Mouse (Mus musculus): ENCODE data around the gene Vim. TPM values are rescaled to one million over a fixed set of nuclear protein-coding genes. Genes with fewer than 3 reads are reported as not detected.
A peak's percentile ranks its signal among the peaks of the same experiment; 100 is the strongest.

The Vim gene
- 2,775 TPM for polyA plus RNA-seq (2021)

- no peaks in the 10 kb centered on the region for H3K27me3 ChIP-seq
- in situ Hi-C loops (cut with MboI; ENCODE audit: low pct_unique_long_range_greater_than_20kb): loop anchor here (5.0 to 10.0 kb wide), 3 partner anchors 119 to 279 kb away; no protein-coding TSS in a partner anchor
- ATAC-seq (peak; percentile 71), DNase-seq (ENCODE audit: low read depth, low spot score) (peak; percentile 98)
- ChIA-PET POLR2A (interaction anchor here (0.8 to 1.6 kb wide), 5 partner anchors 17 to 279 kb away, joined by 3 to 11 read pairs (median 4); partner anchors contain the start of gene Trdmt1), CTCF (interaction anchor here (1.2 to 6.0 kb wide), 7 partner anchors 14 to 298 kb away, joined by 3 to 34 read pairs (median 5); partner anchors contain the start of gene Trdmt1)
- no peak for TF ChIP-seq CTCF (IDR thresholded peaks at IDR 0.05)
Measured at GRCm38 (mm10) chr2:13573408-13574065, at the start of gene Vim. Gene Vim, plus strand, starts transcription at chr2:13573927.

- TF ChIP-seq CTCF (IDR thresholded peaks at IDR 0.05): no peak
- POLR2A ChIA-PET: no interaction called here
- CTCF ChIA-PET: interaction anchor here (1.0 to 1.3 kb wide), 2 partner anchors 12 to 73 kb away, joined by 3 to 4 read pairs; no protein-coding TSS in a partner anchor
- DNase-seq (ENCODE audit: low read depth, low spot score) (no peak), ATAC-seq (no peak)
- in situ Hi-C loops (cut with MboI; ENCODE audit: low pct_unique_long_range_greater_than_20kb): no loop called here
- H3K27me3 ChIP-seq: no peaks in the 10 kb centered on the region
Measured at GRCm38 (mm10) chr2:13526205-13526604, 47.5 kb upstream of the Vim start.

- no peaks in the 10 kb centered on the region for H3K27me3 ChIP-seq
- TF ChIP-seq CTCF (IDR thresholded peaks at IDR 0.05): no peak
- CTCF ChIA-PET: interaction anchor here (0.8 to 1.3 kb wide), 2 partner anchors 11 to 74 kb away, joined by 3 to 4 read pairs; no protein-coding TSS in a partner anchor
- ATAC-seq (no peak), DNase-seq (ENCODE audit: low read depth, low spot score) (no peak)
- in situ Hi-C loops (cut with MboI; ENCODE audit: low pct_unique_long_range_greater_than_20kb): no loop called here
- POLR2A ChIA-PET: no interaction called here
Measured at GRCm38 (mm10) chr2:13527125-13527524, 46.6 kb upstream of the Vim start.

- TF ChIP-seq CTCF (IDR thresholded peaks at IDR 0.05): no peak
- H3K27me3 ChIP-seq: no peaks in the 10 kb centered on the region
- ChIA-PET POLR2A (no interaction called here), CTCF (interaction anchor here (0.8 to 1.3 kb wide), 2 partner anchors 10 to 75 kb away, joined by 3 to 4 read pairs; no protein-coding TSS in a partner anchor)
- DNase-seq (ENCODE audit: low read depth, low spot score): no peak
- no peak for ATAC-seq
- in situ Hi-C loops (cut with MboI; ENCODE audit: low pct_unique_long_range_greater_than_20kb): no loop called here
Measured at GRCm38 (mm10) chr2:13527531-13527930, 46.2 kb upstream of the Vim start.

- in situ Hi-C loops (cut with MboI; ENCODE audit: low pct_unique_long_range_greater_than_20kb): no loop called here
- POLR2A ChIA-PET: interaction anchor here (0.6 kb wide), 1 partner anchor 221 kb away, joined by 8 read pairs; no protein-coding TSS in a partner anchor
- no peaks in the 10 kb centered on the region for H3K27me3 ChIP-seq
- no peak for TF ChIP-seq CTCF (IDR thresholded peaks at IDR 0.05)
- CTCF ChIA-PET: interaction anchor here (1.7 kb wide), 2 partner anchors 8 to 235 kb away, joined by 4 to 6 read pairs; no protein-coding TSS in a partner anchor
- no peak for ATAC-seq
- no peak for DNase-seq (ENCODE audit: low read depth, low spot score)
Measured at GRCm38 (mm10) chr2:13529253-13529933, 44.3 kb upstream of the Vim start.

- in situ Hi-C loops (cut with MboI; ENCODE audit: low pct_unique_long_range_greater_than_20kb): no loop called here
- ChIA-PET POLR2A (interaction anchor here (0.7 kb wide), 1 partner anchor 122 kb away, joined by 4 read pairs; no protein-coding TSS in a partner anchor), CTCF (interaction anchor here (1.7 kb wide), 1 partner anchor 236 kb away, joined by 4 read pairs; no protein-coding TSS in a partner anchor)
- no peaks in the 10 kb centered on the region for H3K27me3 ChIP-seq
- no peak for DNase-seq (ENCODE audit: low read depth, low spot score)
- no peak for TF ChIP-seq CTCF (IDR thresholded peaks at IDR 0.05)
- ATAC-seq: no peak
Measured at GRCm38 (mm10) chr2:13530639-13531038, 43.1 kb upstream of the Vim start.

- ChIA-PET CTCF (interaction anchor here (0.9 to 2.5 kb wide), 6 partner anchors 8 to 252 kb away, joined by 3 to 8 read pairs (median 5); no protein-coding TSS in a partner anchor), POLR2A (no interaction called here)
- ATAC-seq (no peak), DNase-seq (ENCODE audit: low read depth, low spot score) (no peak)
- H3K27me3 ChIP-seq: no peaks in the 10 kb centered on the region
- peak; percentile 23 for TF ChIP-seq CTCF (IDR thresholded peaks at IDR 0.05)
- in situ Hi-C loops (cut with MboI; ENCODE audit: low pct_unique_long_range_greater_than_20kb): loop anchor here (5.0 kb wide), 1 partner anchor 239 kb away; no protein-coding TSS in a partner anchor
Measured at GRCm38 (mm10) chr2:13536747-13537146, 37.0 kb upstream of the Vim start.

GRCm38 (mm10) chr2:13537733-13538132 lies 36.0 kb upstream of the Vim start:
- H3K27me3 ChIP-seq: no peaks in the 10 kb centered on the region
- CTCF ChIA-PET: interaction anchor here (0.8 to 2.5 kb wide), 11 partner anchors 9 to 240 kb away, joined by 3 to 8 read pairs (median 3); no protein-coding TSS in a partner anchor
- TF ChIP-seq CTCF (IDR thresholded peaks at IDR 0.05): peak; percentile 56
- ATAC-seq: no peak
- DNase-seq (ENCODE audit: low read depth, low spot score): no peak
- in situ Hi-C loops (cut with MboI; ENCODE audit: low pct_unique_long_range_greater_than_20kb): loop anchor here (5.0 kb wide), 1 partner anchor 240 kb away; no protein-coding TSS in a partner anchor
- POLR2A ChIA-PET: interaction anchor here (1.3 kb wide), 1 partner anchor 37 kb away, joined by 4 read pairs; no protein-coding TSS in a partner anchor

GRCm38 (mm10) chr2:13538258-13538657 lies 35.5 kb upstream of the Vim start:
- ChIA-PET CTCF (interaction anchor here (0.8 to 2.5 kb wide), 11 partner anchors 9 to 257 kb away, joined by 3 to 8 read pairs (median 4); no protein-coding TSS in a partner anchor), POLR2A (interaction anchor here (1.3 kb wide), 1 partner anchor 36 kb away, joined by 4 read pairs; no protein-coding TSS in a partner anchor)
- in situ Hi-C loops (cut with MboI; ENCODE audit: low pct_unique_long_range_greater_than_20kb): loop anchor here (5.0 kb wide), 1 partner anchor 241 kb away; no protein-coding TSS in a partner anchor

More at GRCm38 (mm10) chr2:13538258-13538657, 35.5 kb upstream of the Vim start:
- TF ChIP-seq CTCF (IDR thresholded peaks at IDR 0.05): no peak
- no peaks in the 10 kb centered on the region for H3K27me3 ChIP-seq
- DNase-seq (ENCODE audit: low read depth, low spot score) (no peak), ATAC-seq (no peak)

Measured in Patski (cell line).